Mouse (Mus musculus) v-Abl transformed pro-B cells (cell line): ENCODE results near the gene Pole2.

Experiments
- in situ Hi-C, 2 experiments: fragments of 400-800 bp; cut with MboI; formaldehyde crosslinking; loops; one replicate each; pipeline ENCODE4 v1.15.1; 2025; ENCODE audit not compliant: unreplicated experiment in 2 of 2

The Pole2 gene

DNA sequence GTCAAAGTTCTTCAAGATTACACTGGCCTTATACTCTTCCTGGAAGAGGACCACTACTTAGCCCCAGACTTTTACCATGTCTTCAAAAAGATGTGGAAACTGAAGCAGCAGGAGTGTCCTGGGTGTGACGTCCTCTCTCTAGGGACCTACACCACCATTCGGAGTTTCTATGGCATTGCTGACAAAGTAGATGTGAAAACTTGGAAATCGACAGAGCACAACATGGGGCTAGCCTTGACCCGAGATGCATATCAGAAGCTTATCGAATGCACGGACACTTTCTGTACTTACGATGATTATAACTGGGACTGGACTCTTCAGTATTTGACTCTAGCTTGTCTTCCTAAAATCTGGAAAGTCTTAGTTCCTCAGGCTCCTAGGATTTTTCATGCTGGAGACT lies 42.6 kb downstream of the Pole2 start:
- in situ Hi-C loops, result loop anchor here (25.0 kb wide), 3 partner anchors 802 to 1777 kb away; partner anchors contain the start of genes Frmd6 (in 1 of the 2), Psma3 (in 1 of the 2) and Sav1 (in 1 of the 2)

DNA sequence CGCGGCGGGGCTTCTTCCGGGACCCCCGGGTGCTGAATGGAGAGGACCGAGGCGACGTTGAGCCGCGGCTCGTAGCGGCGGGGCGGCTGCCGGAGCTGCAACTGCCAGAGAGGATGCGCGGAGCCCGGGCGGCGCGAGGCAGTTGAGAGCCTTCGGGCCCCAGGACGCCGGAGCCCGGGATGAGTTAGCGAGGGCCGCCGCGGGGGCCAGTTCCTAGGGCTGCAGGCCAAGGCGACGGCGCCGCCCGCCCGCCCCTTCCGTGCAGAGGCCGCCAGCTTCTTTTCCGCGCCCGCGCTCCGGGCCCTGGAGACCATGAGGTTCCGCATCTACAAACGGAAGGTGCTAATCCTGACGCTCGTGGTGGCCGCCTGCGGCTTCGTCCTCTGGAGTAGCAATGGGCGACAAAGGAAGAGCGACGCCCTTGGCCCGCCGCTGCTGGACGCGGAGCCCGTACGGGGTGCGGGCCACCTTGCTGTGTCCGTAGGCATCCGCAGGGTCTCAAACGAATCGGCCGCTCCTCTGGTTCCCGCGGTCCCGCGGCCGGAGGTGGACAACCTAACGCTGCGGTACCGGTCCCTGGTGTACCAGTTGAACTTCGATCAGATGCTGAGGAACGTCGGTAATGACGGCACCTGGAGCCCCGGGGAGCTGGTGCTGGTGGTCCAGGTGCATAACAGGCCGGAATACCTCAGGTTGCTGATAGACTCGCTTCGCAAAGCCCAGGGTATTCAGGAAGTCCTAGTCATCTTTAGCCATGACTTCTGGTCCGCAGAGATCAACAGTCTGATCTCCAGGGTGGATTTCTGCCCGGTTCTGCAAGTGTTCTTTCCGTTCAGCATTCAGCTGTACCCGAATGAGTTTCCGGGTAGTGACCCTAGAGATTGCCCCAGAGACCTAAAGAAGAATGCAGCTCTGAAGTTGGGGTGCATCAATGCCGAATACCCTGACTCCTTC lies 43.4 kb downstream of the Pole2 start:
- in situ Hi-C loops, result loop anchor here (25.0 kb wide), 3 partner anchors 803 to 1778 kb away; partner anchors contain the start of genes Frmd6 (in 1 of the 2), Psma3 (in 1 of the 2) and Sav1 (in 1 of the 2)

DNA sequence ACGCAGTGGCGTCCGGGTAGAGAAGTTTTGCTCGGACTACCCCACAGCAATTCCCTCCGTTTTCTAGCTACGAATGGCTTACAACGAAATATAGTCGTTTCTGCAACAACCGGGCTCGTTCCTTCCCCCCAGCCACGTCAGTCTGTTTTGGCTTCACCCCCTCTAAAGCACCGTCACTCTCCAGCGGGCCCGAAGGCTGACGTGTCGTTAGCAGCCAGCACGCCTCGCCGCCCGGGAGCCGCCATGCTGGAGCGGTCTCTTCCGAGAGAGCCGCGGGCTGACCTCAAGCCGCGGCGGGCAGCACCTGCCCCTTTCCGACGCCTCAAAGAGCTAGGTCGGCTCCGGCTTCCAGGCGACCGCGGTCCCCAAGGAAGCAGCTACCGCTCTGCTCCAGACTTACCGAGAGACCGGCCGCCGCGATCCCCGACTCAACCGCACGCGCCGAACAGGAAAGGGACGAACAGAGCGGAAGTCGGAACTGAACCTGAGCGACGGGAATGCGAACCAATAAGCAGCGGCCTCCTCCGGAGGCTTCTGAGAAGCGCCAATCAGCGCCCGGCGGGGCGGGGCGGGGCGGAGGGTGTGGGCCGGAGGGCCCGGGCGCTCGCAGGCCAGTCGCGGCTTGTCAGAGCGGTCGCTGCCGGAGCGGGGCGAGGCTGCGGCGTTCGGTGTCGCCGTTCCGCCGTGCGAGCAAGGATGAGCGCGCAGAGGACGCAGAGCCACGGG lies 44.2 kb downstream of the Pole2 start, which contains the start of the genes Rpl36al and Mgat2:
Gene Rpl36al (minus strand): TSS at position 501 of the 726 bp plus-strand sequence.
Gene Mgat2 (plus strand): TSS at position 575 of the 726 bp plus-strand sequence.
- in situ Hi-C loops, result loop anchor here (25.0 kb wide), 3 partner anchors 804 to 1779 kb away; partner anchors contain the start of genes Frmd6 (in 1 of the 2), Psma3 (in 1 of the 2) and Sav1 (in 1 of the 2)

DNA sequence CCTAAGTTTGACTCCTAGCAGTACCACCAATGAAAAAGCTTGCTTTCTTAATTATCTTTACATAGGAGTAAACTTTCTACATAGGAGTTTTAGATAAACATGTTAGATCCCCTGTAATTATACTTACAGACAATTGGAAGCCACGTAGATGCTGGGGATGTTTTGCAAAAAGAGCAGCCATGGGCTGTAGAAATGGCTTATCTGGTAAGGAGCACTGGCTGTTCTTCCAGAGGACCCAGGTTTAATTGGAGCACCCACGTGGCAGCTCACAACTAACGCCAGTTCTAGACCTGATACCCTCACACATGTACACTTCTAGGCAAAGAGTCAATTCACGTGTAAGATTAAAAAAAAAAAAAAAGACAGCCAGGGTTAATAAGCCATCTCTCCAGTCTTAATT lies 46.2 kb downstream of the Pole2 start:
- in situ Hi-C loops, result loop anchor here (25.0 kb wide), 3 partner anchors 806 to 1781 kb away; partner anchors contain the start of genes Frmd6 (in 1 of the 2), Psma3 (in 1 of the 2) and Sav1 (in 1 of the 2)

DNA sequence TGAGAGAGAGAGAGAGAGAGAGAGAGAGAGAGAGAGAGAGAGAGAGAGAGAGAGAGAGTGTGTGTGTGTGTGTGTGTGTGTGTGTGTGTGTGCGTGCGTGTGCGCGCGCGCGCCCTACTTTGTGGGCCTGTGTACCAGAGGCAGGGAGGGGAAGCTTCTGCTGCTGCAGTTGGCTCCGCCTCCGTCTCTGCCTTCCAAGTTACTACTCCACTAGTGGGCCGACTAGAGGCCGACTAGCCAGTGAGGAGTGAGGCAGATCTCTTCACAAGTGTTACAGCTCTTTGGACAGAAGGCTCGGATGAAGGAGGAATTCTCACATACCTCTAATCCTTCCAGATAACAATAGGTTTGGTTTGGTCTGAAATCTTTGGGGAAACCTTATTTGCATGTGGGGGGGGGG lies 48.6 kb downstream of the Pole2 start:
- in situ Hi-C loops, result loop anchor here (25.0 kb wide), 3 partner anchors 808 to 1783 kb away; partner anchors contain the start of genes Frmd6 (in 1 of the 2), Psma3 (in 1 of the 2) and Sav1 (in 1 of the 2)

DNA sequence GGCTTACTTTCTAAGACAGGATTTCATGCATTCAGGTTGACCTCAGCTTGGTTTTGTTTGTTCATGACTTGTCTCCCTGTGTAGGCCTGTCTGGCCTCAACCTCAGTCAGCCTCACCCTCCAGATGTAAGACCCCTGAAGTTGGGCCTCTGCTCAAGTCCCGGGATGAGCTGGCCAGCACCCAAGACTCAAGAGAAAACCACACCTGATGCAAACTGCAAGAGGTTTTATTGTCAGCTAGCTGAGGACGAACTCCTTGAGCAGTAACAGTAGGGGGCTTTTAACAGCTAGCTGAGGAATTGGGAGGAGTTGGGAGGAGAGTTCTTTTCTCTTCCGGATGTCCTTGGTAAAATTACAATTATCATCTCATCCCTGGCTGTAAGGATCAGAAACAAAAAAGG lies 50.5 kb downstream of the Pole2 start:
- in situ Hi-C loops, result loop anchor here (25.0 kb wide), 3 partner anchors 810 to 1785 kb away; partner anchors contain the start of genes Frmd6 (in 1 of the 2), Psma3 (in 1 of the 2) and Sav1 (in 1 of the 2)

DNA sequence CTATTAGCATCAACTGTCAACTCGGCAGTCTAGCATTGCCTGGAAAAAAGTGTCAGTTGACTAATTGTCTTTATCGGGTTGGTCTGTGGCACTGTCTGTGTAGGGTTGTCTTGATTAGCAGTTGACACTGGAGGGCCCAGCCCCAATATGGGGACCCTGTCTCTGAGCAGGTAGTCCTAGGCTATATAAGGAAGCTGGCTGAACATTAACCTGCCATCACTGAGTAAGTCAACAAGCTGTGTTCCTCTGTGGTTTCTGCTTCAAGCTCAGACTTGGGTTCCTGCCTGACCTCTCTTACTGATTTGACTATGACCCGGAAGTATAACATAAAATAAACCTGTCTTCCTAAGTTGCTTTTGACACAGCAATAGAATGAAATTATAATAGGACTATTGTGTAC lies 52.0 kb downstream of the Pole2 start:
- in situ Hi-C loops, result loop anchor here (25.0 kb wide), 3 partner anchors 811 to 1786 kb away; partner anchors contain the start of genes Frmd6 (in 1 of the 2), Psma3 (in 1 of the 2) and Sav1 (in 1 of the 2)

DNA sequence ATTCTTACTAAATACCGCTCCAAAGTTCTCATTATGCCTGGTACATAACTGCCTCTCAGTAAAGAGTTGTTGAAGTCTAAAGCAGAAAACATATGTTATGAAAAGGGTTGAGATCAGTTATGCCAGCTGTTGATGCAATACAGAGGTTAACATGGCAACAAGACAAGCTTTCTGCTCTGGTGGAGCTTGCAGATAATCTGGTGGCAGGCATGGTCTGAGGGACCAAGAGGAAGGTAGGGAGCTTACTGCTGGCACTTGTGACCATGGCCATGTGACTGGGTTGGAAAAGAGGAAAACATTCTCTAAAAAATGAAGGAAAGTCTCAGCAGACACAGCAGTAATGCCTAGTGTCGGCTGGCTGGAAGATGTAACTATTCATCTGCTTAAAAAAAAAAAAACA lies 56.7 kb downstream of the Pole2 start:
- in situ Hi-C loops, result loop anchor here (25.0 kb wide), 2 partner anchors 966 to 1791 kb away; partner anchors contain the start of gene Psma3 (in 1 of the 2)

DNA sequence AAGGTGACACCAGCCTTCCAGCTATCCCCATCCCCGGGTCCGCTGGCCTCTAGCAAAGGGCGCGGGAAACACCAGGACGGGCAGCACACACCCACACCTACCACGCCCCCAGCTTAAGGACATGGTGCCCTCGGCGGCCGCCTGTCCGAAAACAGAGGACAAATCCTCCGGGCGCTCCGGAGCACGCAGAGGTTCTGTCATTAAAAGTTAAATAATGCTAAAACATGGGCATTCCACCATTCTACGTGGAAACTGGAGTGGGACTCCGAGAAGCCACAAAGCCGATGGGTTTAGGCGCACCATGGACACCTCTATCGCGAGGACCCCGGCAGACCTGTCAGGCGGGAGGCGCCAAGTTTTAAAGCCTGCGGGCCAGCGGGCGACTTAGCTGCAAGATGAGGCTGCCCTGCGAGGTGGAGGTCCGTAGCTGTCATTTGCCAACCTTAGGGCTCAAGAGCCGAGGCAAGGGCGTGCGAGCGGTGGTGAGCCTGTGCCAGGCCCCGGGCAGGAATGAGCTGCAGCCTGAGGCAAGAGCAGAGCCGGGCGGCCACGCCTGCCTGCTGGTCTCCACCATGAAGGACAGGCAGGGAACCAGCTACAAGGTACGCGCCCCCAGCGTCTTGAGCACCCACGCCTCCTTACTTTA lies 59.4 kb downstream of the Pole2 start, which contains the start of gene Lrr1:
Gene Lrr1 (plus strand): TSS at position 354 of the 646 bp plus-strand sequence.
- in situ Hi-C loops, result loop anchor here (25.0 kb wide), 2 partner anchors 969 to 1794 kb away; partner anchors contain the start of gene Psma3 (in 1 of the 2)

DNA sequence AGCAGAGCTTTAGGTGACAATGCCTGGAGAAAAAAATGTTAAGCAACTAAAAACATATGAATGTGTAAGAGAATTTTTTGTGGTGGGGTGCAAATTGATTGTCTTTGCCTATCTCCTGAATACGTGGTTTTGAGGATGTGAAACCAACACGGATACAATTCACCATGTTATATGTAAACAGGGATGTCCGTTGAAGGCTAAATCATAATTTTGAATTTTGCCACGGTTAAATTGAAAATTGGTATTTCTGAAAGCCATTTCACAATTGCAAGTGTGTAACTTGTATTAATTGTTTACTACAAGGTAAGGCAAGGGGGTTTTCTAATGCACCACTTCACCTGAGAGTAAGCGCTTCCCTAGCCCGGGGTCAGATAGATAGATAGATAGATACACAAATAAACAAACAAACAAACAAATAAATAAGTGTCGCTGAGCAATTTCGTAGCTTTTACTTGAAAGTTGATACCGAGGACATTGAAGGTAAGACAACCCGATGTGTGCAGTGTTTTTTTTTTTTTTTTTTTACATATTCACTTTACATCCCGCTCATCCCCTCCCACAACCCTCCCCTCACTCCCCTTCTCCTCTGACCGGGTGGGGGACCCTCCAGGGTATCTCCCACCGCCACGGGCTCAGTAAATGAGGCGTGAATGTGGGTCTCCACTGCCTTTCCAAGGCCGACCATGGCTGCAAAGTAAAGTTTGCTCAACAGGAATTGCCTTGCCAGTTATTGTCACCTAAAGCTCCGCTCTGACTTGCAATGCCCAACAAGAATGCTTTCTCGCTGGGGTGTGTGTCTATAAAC lies 60.1 kb downstream of the Pole2 start:
- in situ Hi-C loops, result loop anchor here (25.0 kb wide), 2 partner anchors 969 to 1794 kb away; partner anchors contain the start of gene Psma3 (in 1 of the 2)

DNA sequence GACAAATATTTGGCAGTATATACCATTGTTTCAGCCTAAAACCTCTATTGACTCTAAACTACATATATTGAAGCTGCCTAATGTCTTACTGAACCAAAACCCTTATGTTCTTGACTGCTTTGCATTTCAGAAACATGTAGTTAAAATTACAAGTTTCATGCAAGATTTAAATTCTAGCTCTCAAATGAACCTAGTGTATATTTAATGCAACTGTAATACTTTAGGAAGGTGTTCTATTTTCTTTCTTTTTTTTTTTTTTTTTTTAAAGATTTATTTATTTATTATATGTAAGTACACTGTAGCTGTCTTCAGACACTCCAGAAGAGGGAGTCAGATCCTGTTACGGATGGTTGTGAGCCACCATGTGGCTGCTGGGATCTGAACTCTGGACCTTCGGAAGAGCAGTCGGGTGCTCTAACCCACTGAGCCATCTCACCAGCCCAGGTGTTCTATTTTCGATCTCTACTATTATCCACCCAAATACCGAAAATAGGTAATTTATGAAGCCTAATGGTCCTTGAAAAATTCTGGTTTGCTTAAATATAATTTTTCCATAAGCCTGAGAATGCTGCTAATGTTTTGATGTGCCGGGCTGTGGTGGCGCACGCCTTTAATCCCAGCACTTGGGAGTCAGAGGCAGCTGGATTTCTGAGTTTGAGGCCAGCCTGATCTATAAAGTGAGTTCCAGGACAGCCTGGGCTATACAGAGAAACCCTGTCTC lies 61.0 kb downstream of the Pole2 start:
- in situ Hi-C loops, result loop anchor here (25.0 kb wide), 2 partner anchors 970 to 1795 kb away; partner anchors contain the start of gene Psma3 (in 1 of the 2)

DNA sequence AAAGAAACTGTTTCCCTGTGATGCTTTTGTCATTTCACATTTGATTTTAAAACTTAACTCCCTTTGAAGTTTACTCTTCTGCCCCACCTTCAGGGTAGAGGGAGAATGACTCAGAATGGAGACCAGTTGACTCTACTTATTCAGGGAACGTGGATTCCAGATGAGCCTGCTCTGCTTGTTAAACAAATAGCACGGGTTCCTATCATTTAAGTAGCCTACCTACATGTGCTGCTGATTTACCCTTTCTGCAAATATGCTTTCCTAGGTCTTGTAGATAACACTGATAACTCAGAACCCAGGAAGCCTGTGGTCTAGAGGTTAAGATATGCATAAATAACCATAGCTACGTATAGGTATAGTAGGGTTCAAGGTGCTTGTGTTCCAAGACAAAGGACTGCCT lies 63.1 kb downstream of the Pole2 start:
- in situ Hi-C loops, result loop anchor here (25.0 kb wide), 2 partner anchors 972 to 1797 kb away; partner anchors contain the start of gene Psma3 (in 1 of the 2)

DNA sequence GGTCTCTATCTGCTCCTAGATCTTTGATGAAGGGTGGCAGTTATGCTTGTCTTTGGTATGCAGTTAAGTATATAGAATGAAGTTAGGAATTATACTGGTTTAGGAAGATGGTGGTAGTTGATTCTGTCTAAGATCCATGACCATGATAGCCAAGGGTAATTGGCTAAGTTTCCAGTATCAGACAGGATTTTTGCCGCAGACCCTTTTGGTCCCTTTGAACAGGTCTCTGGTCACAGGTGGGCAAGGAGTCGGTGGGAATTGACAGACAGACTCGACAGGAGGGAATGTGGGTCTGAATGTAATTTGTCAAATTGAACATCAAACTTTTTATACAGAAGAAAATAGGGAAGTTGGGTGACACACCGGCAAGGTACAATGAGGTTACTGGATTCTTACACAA lies 64.4 kb downstream of the Pole2 start:
- in situ Hi-C loops, result loop anchor here (25.0 kb wide), 2 partner anchors 974 to 1799 kb away; partner anchors contain the start of gene Psma3 (in 1 of the 2)

DNA sequence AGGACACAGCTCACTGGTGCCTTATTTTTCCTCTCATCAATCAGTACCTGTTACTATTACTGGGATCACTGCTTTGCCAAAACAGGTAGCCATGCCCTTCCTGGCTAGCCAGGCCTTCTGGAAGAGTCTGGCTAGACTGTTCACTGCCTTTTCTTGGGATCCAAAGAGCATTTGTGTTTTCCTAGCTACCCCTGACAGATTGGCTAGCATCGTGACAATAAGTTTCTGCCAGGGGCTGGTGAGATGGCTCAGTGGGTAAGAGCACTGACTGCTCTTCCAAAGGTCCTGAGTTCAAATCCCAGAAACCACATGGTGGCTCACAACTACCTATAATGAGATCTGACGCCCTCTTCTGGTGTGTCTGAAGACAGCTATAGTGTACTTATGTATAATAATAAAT lies 67.3 kb downstream of the Pole2 start:
- in situ Hi-C loops, result loop anchor here (25.0 kb wide), 2 partner anchors 977 to 1802 kb away; partner anchors contain the start of gene Psma3 (in 1 of the 2)

DNA sequence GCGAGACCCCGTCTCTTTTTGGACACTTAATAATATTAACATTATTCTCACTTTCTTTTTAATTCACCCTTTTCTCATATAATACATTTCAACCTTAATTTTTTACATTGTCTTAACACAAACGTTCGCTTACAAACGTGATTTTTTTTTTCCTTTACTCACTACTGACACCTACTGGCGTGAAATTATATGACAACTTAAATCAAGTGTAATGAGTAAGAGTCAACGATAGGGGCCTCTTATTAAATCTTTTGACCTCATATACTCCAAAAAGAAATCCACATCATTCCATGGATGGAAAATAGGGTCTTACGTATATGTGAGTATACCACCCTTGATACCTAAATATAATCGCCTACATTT lies 68.4 kb downstream of the Pole2 start:
- in situ Hi-C loops, result loop anchor here (25.0 kb wide), 2 partner anchors 978 to 1803 kb away; partner anchors contain the start of gene Psma3 (in 1 of the 2)

DNA sequence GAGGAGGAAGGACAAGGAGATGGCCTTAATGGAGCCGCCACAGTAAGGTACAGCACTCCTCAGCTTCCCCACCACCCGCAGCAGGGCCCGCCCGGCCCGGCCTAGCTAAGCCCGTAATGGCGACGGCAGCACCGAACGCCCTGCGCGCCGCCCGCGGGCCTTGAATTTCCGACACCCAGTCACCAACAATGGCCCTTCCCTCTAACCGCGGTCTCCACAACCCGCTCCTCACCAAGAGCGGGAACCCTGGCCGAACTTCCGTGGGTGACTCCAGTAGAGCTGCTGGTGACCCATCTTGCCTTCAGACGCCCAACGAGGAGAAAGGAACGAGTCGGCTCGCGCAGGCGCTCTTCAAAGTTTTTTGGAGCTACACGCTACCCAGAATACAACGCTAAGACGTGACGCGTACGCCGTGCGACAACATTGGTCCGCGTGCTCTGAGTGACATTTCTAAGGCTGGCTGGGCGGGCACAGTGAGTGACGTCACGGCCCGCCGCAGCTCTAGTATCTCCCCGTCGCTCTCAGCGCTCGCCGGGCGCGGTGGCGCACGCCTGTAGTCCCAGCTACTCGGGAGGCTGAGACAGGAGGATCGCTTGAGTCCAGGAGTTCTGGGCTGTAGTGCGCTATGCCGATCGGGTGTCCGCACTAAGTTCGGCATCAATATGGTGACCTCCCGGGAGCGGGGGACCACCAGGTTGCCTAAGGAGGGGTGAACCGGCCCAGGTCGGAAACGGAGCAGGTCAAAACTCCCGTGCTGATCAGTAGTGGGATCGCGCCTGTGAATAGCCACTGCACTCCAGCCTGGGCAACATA lies 69.0 kb downstream of the Pole2 start, which contains the start of gene Rps29:
Gene Rps29 (minus strand): TSS at position 422 of the 813 bp plus-strand sequence.
- in situ Hi-C loops, result loop anchor here (25.0 kb wide), 2 partner anchors 978 to 1803 kb away; partner anchors contain the start of gene Psma3 (in 1 of the 2)
